Mouse (Mus musculus): ENCODE measurements around the gene Hist1h3b.
"Not testable (repeated sequence)": the region's sequence is repeated elsewhere in the genome, so short reads cannot be mapped to it uniquely, and the experiment has no call there.

The Hist1h3b gene

DNA sequence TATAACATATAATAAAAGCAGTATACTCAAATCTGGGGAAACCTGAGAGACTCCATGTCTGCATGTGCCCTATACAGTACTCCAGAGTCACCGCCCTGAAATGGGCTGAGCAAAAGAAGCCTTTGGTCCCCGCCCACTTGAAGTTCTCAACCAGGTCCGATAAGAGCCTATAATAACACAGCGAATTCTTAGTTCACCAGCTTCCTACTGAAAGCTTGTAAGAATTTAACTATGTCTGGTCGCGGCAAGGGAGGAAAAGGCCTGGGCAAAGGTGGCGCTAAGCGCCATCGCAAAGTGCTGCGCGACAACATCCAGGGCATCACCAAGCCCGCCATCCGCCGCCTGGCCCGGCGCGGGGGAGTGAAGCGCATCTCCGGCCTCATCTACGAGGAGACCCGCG, 4.7 kb downstream of the Hist1h3b start, which contains the start of gene Hist1h4b:
TSS of gene Hist1h4b (plus strand) at position 224 of the 400 bp plus-strand sequence.
- DNase-seq, result peak; percentile 94

- DNase-seq, result no peak
These were observed 5.2 kb downstream of the Hist1h3b start for GRCm38 (mm10) chr13:23757211-23757773.

GRCm38 (mm10) chr13:23757921-23758320, 5.9 kb downstream of the Hist1h3b start:
- no peak for DNase-seq

- no peak for DNase-seq
These were observed 7.2 kb downstream of the Hist1h3b start for GRCm38 (mm10) chr13:23759251-23759771.

DNA sequence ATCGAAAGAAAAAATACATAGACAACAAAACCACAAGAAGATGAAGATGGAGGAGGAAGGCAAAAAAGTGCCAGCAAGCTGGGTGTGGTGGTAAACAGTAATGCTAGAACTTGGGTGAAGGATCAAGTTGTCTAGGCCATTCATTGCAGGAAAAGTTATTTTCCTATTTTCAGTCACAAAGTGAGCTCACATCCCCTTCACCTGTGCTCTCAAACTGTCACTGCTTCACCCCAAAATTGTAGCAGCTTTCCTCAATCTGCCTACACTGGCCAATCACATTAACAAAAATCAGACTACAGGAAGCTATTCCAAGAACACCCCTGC, 7.8 kb downstream of the Hist1h3b start:
- DNase-seq, result no peak

GRCm38 (mm10) chr13:23760240-23760971, 8.3 kb downstream of the Hist1h3b start:
- DNase-seq, result no peak

GRCm38 (mm10) chr13:23760972-23761864, 9.2 kb downstream of the Hist1h3b start, which contains the start of gene Hist1h4a:
TSS of gene Hist1h4a (minus strand) at chr13:23761230.
- peak; percentile 98 for DNase-seq

DNA sequence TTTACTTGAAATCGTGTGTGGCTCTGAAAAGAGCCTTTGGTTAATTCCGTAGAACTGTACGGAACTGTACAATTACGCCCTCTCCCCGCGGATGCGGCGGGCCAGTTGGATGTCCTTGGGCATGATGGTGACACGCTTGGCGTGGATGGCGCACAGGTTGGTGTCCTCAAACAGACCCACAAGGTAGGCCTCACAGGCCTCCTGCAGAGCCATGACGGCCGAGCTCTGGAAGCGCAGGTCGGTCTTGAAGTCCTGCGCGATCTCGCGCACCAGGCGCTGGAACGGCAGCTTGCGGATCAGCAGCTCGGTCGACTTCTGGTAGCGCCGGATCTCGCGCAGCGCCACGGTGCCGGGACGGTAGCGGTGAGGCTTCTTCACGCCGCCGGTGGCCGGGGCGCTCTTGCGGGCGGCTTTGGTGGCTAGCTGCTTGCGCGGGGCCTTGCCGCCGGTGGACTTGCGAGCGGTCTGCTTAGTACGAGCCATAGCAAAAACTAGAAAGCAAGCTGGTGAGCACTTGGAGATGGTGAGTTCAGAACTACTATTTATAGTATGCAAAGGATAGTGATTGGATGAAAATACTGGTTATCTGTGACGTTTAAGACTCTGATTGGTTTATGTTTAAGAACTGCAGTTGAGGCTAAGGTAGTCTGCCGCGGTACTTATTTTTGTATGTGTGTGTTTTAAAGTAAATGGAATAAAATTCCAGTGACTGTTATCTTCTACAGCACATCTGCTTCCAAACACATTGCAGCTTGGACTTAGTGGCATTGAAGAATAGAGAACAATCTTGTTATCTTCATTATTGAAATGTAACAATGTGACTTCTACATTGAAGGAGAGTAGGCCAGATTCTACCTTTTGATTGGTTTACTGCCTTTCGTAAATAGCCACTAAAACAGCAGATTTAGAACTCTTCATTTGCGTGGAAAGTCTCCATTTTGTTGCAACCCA, 10.1 kb downstream of the Hist1h3b start, which contains the start of gene Hist1h3a:
TSS of gene Hist1h3a (minus strand) at position 516 of the 951 bp plus-strand sequence.
- DNase-seq, result peak; percentile 74

DNA sequence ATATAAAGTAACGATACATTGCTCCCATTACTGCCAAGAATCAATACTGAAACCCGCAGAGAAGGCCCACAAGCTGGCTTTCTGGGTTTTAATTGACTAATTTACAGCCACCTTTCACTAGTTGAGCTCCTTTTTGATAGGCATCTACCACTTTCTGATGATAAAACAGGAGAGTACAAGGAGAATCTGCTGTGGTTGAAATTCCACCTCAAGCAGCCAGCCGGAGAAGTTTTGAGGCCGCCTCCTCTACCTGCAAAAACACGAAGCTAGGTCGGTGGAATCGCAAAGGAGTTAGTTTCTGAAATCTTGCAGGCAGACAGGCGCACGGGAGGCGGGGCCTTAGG, 11.1 kb downstream of the Hist1h3b start:
- DNase-seq, result no peak

- DNase-seq, result peak; percentile 85
These were observed 11.7 kb downstream of the Hist1h3b start, which contains the start of gene Hist1h1a for GRCm38 (mm10) chr13:23763586-23764323. TSS of gene Hist1h1a (plus strand) at chr13:23763666.

- no peak for DNase-seq
These were observed 12.5 kb downstream of the Hist1h3b start for GRCm38 (mm10) chr13:23764324-23765171.

DNA sequence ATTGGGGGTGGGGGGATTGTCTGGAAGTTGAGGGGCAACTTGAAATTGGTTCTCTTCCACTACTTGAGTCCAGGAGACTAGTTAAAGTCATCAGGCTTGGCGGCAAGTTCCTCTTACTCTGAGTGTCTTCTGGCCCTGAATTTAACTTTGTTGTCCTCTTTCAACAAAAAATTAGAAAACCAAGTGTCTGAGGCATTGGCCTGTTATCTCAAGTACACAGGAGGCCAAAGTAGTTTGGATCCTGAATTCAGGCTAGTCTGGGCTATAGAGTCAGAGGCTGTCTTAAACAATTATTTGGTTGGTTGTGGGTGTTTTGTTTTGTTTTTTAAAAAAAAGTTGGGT, 13.1 kb downstream of the Hist1h3b start:
- no peak for DNase-seq

- no peak for DNase-seq
These were observed 14.7 kb downstream of the Hist1h3b start for GRCm38 (mm10) chr13:23766772-23767171.

DNA sequence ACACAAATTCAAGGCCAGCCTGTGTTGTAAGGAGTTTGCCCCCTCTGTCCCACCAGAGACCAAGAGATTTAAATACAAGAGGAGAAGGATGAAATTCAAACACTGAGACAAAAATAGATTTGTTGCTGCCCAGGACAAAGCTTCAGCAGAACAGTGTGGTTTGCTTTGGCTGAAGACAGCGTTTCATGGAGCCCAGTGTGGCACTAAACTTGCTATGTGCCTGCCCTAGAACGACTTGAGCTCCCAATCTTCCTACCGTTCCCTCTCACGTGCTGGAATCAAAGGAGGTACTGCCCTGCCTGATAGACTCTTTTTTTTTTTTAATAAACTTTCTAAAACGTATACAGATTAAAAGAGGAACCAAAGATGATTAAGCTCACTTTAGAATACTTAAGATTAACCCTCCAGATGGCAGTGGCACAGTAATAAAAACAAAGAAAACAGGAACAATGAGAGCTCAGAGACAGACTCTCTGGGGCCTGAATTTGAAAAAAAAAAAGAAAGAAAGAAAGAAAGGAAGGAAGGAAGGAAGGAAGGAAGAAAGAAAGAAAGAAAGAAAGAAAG, 16.8 kb downstream of the Hist1h3b start:
- DNase-seq, result no peak

- DNase-seq, result not testable (repeated sequence)
These were observed 17.5 kb downstream of the Hist1h3b start, which contains the start of gene Trim38 for GRCm38 (mm10) chr13:23769613-23770012. TSS of gene Trim38 (plus strand) at chr13:23769913.

GRCm38 (mm10) chr13:23772561-23773313, 20.7 kb downstream of the Hist1h3b start:
- peak; percentile 49 for DNase-seq

DNA sequence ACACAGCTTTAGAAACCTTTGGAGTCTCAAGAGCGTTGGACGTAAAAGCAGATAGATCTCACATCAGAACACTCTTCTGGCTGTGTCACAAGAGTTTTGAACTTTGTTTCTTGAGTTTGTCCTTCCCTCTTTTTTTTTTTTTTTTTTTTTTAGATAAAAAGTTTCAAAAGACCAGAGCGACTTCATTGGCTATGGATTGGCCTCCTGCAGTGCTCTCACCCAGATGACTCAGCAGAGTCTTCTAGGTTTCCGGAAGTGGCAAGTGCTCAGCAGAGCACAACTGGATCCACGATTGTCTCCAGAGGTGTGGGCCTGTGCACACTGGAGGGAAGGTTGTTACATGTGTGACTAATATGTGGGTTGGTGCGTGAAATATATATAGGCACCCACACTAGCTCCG, 26.3 kb downstream of the Hist1h3b start:
- DNase-seq, result no peak

DNA sequence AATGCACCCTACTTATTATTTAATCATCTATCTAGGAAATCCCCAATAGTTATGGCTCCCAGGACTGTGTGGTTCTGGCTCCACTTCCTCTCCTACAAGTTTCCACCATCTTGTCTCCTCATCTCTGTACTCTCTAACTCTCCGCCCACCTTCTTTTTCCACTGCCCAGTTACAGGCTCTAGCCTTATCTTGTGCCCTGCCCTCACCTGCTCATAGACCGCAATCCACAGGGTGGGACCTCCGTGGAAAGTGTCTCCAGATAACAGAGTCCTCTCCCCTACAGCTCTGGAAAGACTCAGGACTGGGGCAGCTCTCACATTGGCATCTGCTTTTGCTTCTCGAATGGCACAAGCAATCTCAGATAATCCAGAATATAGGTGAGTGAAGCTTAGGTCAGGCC, 27.0 kb downstream of the Hist1h3b start:
- no peak for DNase-seq

DNA sequence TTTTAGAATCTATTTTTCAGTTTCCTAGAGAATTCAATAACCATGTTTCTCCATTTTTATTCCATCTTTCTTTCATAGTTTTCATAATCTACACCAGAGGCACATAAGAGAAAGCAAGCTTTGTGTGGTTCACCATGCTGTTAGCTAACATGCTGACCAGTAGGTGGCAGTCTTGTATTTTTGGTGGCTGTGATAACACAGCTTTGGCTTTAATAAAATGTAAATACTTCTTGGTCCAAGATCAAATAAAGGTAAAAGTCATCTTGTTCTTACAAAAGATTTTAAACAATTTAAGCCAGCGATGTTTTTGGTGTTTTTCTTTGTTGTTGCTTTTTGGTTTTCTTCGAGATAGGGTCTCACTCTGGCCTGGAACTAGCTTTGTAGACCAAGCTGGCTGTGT, 40.5 kb downstream of the Hist1h3b start:
- DNase-seq, result peak; percentile 23

Data from layer of hippocampus, adult 9-11 months (tissue).